Mouse (Mus musculus) G1E (cell line): ENCODE results near the gene Taldo1.

Source experiments
- CTCF ChIP-seq: IDR thresholded peaks from 2 replicates; pipeline ENCODE4 v1.5.1; 2012; ENCODE audit warnings: low read depth, low read length, inconsistent platforms, mixed read lengths
- GATA1 ChIP-seq: IDR thresholded peaks from 2 replicates; pipeline ENCODE4 v1.6.1; 2012; ENCODE audit warnings: borderline replicate concordance, low read length, inconsistent platforms, mixed read lengths

GRCm38 (mm10) chr7:141426948-141427730 is 35.1 kb downstream of the Taldo1 start:
- TF ChIP-seq CTCF (no peak), GATA1 (no peak)
